Mouse (Mus musculus): ENCODE measurements at regions not wholly inside any gene's neighbourhood (a gene's known extent, or its start where the extent isn't known, plus 50 kb on each side); places are given as distances from the start of the nearest gene placed in this dataset.

DNA sequence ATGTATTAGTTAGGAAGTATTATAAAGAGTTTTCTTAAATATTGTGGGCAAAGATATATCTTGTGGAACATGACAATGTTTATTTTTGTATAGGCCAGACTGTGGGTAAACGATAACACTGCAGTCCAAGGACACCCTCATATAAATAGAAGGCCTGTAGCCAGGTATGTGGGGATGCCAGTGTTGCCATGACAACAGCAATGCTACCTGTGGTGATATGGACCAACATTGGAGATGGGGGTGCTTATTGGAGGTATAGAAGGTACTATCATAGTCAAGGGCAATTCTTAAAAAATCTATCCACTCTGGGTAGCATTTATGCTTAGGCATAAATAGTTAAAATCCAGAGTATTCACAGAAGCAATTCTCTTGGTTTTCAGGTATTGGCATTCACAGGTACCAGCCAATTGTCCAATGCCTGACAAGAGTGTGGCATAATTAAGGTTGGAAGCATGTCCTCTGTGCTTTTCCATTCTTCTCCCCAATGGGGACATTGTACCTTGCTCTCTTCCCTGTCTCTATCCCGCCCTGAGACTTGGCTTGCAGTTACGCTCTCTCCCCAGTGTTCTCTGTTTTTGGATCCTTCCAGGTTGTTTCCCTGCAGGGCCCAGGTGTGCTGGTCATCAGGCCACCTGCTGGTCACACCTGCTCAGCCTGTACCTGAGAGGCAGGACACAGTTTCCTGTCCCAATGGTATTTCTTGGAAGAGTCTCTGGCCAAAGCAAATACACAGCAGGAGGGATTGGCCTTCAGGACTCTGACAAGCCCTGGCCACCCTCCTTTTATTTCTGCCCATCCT lies 146.1 kb upstream of the Astn2 start:
- Histone ChIP-seq H3K27ac (ENCODE audit: low read length) (no peak overlapping the region), H3K36me3 (ENCODE audit: control insufficient read depth, insufficient read depth, low read length) (no peaks in the 10 kb centered on the region), H3K27me3 (ENCODE audit: control insufficient read depth, insufficient read depth, low read depth, low read length) (no peaks in the 10 kb centered on the region), H3K4me2 (ENCODE audit: low read length) (no peak overlapping the region), H3K4me1 (ENCODE audit: control insufficient read depth, insufficient read depth, low read length) (no peaks in the 10 kb centered on the region), H3K9ac (ENCODE audit: low read depth, low read length) (no peak overlapping the region), H3K9me3 (replicated peaks; ENCODE audit: control insufficient read depth, low read length, poor library complexity, severe bottlenecking) (no peaks in the 10 kb centered on the region), H3K4me3 (ENCODE audit: low read depth, low read length) (no peak overlapping the region)
- ATAC-seq = no peak
- 73% methylated on average over 3 of the region's 3 CpGs for WGBS

DNA sequence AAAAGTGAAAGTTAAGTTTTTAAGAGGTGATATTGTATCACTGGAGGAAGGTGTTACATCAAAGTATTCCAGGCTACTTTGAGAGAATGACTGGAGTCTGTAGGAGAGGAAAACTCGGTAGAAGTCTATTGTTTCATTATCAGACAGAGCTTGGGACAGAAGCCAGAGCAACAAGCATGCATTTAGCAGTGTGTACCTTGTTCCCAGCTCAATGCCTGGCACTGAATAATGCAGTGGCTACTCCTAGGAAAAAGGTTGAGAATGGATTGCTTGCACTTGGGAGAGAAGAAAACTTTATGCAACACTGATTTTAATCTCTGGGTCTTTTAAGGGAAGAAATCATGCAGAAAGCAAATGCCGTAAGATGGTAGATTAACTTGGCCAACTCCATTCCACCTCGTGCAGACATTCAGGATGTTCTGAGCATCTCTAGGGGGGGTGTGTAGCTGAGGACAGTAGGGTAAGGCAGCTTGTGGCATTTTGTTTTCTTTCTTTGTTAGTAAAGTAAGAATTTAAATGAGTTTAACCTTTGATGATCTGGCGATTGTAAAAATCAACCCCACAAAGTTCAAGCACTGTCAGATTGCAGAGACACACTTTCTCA lies 138.5 kb upstream of the Astn2 start:
- no peaks in the 10 kb centered on the region for H3K4me1 ChIP-seq (ENCODE audit: control insufficient read depth, insufficient read depth, low read length)
- no peak for ATAC-seq
- no peaks in the 10 kb centered on the region for H3K9me3 ChIP-seq (replicated peaks; ENCODE audit: control insufficient read depth, low read length, poor library complexity, severe bottlenecking)
- H3K4me3 ChIP-seq (ENCODE audit: low read depth, low read length) = no peak overlapping the region
- no peaks in the 10 kb centered on the region for H3K27me3 ChIP-seq (ENCODE audit: control insufficient read depth, insufficient read depth, low read depth, low read length)
- H3K36me3 ChIP-seq (ENCODE audit: control insufficient read depth, insufficient read depth, low read length) = no peaks in the 10 kb centered on the region
- H3K9ac ChIP-seq (ENCODE audit: low read depth, low read length) = no peak overlapping the region
- 29% methylated on average over 4 of the region's 4 CpGs for WGBS
- no peak overlapping the region for H3K4me2 ChIP-seq (ENCODE audit: low read length)
- no peak overlapping the region for H3K27ac ChIP-seq (ENCODE audit: low read length)

DNA sequence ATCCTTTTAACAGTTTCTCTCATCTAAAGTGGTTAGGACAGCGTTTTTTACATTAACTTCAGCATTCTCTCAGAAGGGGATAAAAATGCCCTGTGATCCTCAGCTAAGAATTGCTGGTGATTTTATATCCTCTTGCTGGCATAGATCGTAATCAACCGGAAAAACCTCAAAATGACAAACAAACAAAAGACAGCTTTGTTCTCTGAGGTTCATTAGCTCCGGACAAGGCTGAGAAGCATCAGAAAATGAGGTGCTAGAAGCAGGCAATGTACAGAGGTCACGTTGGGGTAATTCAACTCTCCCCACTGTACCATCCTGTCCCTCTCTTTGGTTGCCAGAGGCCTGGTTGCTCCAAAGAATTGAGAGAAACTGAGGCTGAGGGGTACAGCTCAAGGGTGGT lies 120.0 kb upstream of the Astn2 start:
- Histone ChIP-seq H3K36me3 (ENCODE audit: control insufficient read depth, insufficient read depth, low read length) (no peaks in the 10 kb centered on the region), H3K4me3 (ENCODE audit: low read depth, low read length) (no peak overlapping the region), H3K4me1 (ENCODE audit: control insufficient read depth, insufficient read depth, low read length) (no peaks in the 10 kb centered on the region), H3K27ac (ENCODE audit: low read length) (no peak overlapping the region), H3K27me3 (ENCODE audit: control insufficient read depth, insufficient read depth, low read depth, low read length) (no peaks in the 10 kb centered on the region), H3K9me3 (replicated peaks; ENCODE audit: control insufficient read depth, low read length, poor library complexity, severe bottlenecking) (no peaks in the 10 kb centered on the region), H3K9ac (ENCODE audit: low read depth, low read length) (no peak overlapping the region), H3K4me2 (ENCODE audit: low read length) (no peak overlapping the region)
- 62% methylated on average over 5 of the region's 5 CpGs for WGBS
- no peak for ATAC-seq

DNA sequence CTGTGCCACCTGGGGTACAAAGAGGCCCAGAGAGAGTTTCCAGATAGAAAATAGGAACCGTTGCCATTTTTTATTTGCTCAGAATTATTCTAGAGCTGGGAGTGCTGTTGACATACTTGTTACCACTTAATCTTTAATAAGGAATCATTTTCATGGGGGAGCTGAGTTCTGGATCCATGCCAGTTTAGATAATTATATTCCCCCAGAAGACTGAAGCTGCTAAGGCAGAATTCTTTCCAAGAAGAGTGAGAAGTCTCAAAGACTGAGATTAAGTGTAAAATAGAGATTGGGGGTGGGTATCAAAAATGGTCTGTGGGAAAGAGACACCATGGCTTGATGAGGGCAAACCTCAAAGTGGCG lies 119.5 kb upstream of the Astn2 start:
- Histone ChIP-seq H3K36me3 (ENCODE audit: control insufficient read depth, insufficient read depth, low read length) (no peaks in the 10 kb centered on the region), H3K9me3 (replicated peaks; ENCODE audit: control insufficient read depth, low read length, poor library complexity, severe bottlenecking) (no peaks in the 10 kb centered on the region), H3K9ac (ENCODE audit: low read depth, low read length) (no peak overlapping the region), H3K4me3 (ENCODE audit: low read depth, low read length) (no peak overlapping the region), H3K27ac (ENCODE audit: low read length) (0 out of 2 replicates have a peak overlapping the region, but pooled peaks have one; percentile 19), H3K27me3 (ENCODE audit: control insufficient read depth, insufficient read depth, low read depth, low read length) (no peaks in the 10 kb centered on the region), H3K4me1 (ENCODE audit: control insufficient read depth, insufficient read depth, low read length) (no peaks in the 10 kb centered on the region), H3K4me2 (ENCODE audit: low read length) (no peak overlapping the region)
- 64% methylated on average over 2 of the region's 2 CpGs for WGBS
- 0 out of 2 replicates have a peak, but pooled peaks have one; percentile 4 for ATAC-seq

DNA sequence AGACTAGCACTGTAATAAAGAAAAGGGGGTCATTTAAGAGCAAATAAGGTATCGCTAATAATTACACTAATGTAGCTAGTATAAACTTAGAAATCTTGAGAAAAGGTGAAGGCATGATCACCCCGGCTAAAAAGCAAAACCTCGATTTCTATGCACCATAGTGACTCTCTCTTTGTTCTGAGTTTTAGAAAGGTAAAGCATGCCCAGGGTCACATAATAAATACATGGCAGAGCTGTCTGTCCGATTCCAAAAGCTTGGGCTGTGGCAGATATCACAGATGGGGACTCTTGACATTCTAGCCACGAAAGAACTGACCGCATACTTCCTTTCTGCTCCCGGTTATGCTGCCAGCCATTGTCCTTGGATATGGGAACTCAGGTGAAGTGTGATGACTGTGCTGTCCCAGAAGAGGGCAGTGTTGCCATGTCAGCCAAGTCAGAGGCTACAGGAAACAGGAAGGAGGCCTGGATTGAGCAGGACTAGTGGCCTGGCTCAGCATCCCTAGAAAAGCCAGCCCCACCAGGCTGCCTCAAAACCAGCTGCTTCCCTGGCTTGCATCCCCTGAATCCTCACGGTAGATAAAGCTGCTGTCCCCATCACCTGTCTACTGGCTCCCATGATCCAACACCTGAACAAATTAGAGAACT lies 119.0 kb upstream of the Astn2 start:
- Histone ChIP-seq H3K27ac (ENCODE audit: low read length) (0 out of 2 replicates have a peak overlapping the region, but pooled peaks have one; percentile 19), H3K4me3 (ENCODE audit: low read depth, low read length) (no peak overlapping the region), H3K4me1 (ENCODE audit: control insufficient read depth, insufficient read depth, low read length) (no peaks in the 10 kb centered on the region), H3K36me3 (ENCODE audit: control insufficient read depth, insufficient read depth, low read length) (no peaks in the 10 kb centered on the region), H3K4me2 (ENCODE audit: low read length) (no peak overlapping the region), H3K9me3 (replicated peaks; ENCODE audit: control insufficient read depth, low read length, poor library complexity, severe bottlenecking) (no peaks in the 10 kb centered on the region), H3K27me3 (ENCODE audit: control insufficient read depth, insufficient read depth, low read depth, low read length) (no peaks in the 10 kb centered on the region), H3K9ac (ENCODE audit: low read depth, low read length) (no peak overlapping the region)
- peak; percentile 82 for ATAC-seq
- WGBS = 38% methylated on average over 8 of the region's 8 CpGs

DNA sequence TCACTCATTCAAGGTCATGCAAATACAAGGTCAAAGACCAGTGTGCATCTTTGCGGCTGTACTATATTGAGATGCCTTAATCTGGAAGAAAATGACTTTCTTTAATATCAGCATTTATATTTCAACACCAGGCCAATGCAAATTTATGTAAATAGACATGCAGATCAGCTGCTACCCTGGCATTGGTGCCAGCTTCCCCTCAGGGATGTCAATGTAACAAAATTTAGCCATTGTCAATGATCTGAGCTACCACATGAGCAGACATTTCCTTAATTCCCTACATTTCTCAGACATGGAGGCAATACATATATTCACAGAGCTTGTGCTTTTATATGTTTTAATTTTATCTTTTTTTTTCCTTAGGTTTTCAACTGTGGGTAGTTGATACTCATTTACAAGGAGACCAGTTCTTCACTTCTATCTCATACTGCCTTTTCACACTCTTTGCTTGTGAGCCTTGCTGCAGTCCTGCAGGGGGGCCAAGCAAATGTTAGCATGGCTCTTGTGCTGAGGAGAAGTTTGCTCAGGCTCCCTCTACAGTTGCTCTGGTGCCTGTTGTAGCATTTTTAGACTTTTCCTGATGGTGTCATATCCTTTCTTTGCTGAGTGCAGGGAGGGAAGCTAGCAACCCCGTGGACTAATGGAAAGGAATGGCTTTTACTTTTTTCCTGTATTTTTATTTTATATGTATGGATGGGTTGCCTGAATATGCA lies 117.8 kb upstream of the Astn2 start:
- WGBS = 65% methylated on average over 2 of the region's 2 CpGs
- H3K9ac ChIP-seq (ENCODE audit: low read depth, low read length) = no peak overlapping the region
- no peaks in the 10 kb centered on the region for H3K27me3 ChIP-seq (ENCODE audit: control insufficient read depth, insufficient read depth, low read depth, low read length)
- no peaks in the 10 kb centered on the region for H3K36me3 ChIP-seq (ENCODE audit: control insufficient read depth, insufficient read depth, low read length)
- no peak overlapping the region for H3K4me3 ChIP-seq (ENCODE audit: low read depth, low read length)
- no peak overlapping the region for H3K27ac ChIP-seq (ENCODE audit: low read length)
- no peak overlapping the region for H3K4me2 ChIP-seq (ENCODE audit: low read length)
- no peaks in the 10 kb centered on the region for H3K9me3 ChIP-seq (replicated peaks; ENCODE audit: control insufficient read depth, low read length, poor library complexity, severe bottlenecking)
- ATAC-seq = 0 out of 2 replicates have a peak, but pooled peaks have one; percentile 25
- H3K4me1 ChIP-seq (ENCODE audit: control insufficient read depth, insufficient read depth, low read length) = no peaks in the 10 kb centered on the region

DNA sequence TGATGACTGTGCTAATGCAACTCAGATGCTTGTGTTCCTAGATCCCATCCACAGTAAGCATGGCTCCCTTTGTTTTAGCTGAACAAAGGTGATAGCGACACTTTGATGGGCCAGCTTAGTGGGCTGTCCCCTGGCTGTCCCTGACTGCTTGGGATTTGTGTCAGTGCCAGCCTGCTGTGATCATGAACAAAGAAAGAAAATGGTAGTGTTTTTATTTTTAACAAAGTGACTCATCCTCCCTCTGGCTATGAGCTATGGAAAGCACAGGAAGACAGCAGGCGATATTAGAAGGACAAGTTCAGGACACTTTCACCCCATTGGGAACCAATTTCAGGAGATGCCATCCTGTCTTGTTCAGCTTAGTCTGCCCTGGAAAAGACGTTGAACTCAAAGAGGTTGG lies 116.4 kb upstream of the Astn2 start:
- Histone ChIP-seq H3K4me2 (ENCODE audit: low read length) (no peak overlapping the region), H3K27me3 (ENCODE audit: control insufficient read depth, insufficient read depth, low read depth, low read length) (no peaks in the 10 kb centered on the region), H3K4me1 (ENCODE audit: control insufficient read depth, insufficient read depth, low read length) (no peaks in the 10 kb centered on the region), H3K4me3 (ENCODE audit: low read depth, low read length) (no peak overlapping the region), H3K9me3 (replicated peaks; ENCODE audit: control insufficient read depth, low read length, poor library complexity, severe bottlenecking) (no peaks in the 10 kb centered on the region), H3K27ac (ENCODE audit: low read length) (no peak overlapping the region), H3K9ac (ENCODE audit: low read depth, low read length) (no peak overlapping the region), H3K36me3 (ENCODE audit: control insufficient read depth, insufficient read depth, low read length) (no peaks in the 10 kb centered on the region)
- no peak for ATAC-seq
- 72% methylated on average over 3 of the region's 3 CpGs for WGBS

DNA sequence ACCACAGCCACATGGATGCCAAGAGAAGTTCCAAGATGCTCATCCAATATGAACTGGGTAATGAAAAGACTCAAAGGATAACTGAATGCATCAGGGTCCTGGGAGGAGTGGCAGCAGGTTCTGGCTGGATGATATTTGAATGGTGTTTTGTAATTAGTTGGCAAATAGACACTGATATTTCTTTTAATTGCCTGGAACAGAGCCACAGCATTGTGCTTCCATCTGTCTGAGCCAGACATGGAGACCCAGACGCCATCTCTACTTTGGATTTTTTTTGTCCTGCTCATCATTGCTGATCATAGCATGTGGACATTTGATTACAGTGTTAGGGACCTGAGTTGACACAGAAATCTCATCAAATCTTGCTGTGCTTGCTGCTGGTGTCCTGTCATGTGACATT lies 111.4 kb upstream of the Astn2 start:
- Histone ChIP-seq H3K9ac (ENCODE audit: low read depth, low read length) (no peak overlapping the region), H3K4me3 (ENCODE audit: low read depth, low read length) (no peak overlapping the region), H3K36me3 (ENCODE audit: control insufficient read depth, insufficient read depth, low read length) (no peaks in the 10 kb centered on the region), H3K9me3 (replicated peaks; ENCODE audit: control insufficient read depth, low read length, poor library complexity, severe bottlenecking) (no peaks in the 10 kb centered on the region), H3K27ac (ENCODE audit: low read length) (no peak overlapping the region), H3K27me3 (ENCODE audit: control insufficient read depth, insufficient read depth, low read depth, low read length) (no peaks in the 10 kb centered on the region), H3K4me1 (ENCODE audit: control insufficient read depth, insufficient read depth, low read length) (no peaks in the 10 kb centered on the region), H3K4me2 (ENCODE audit: low read length) (no peak overlapping the region)
- ATAC-seq = no peak
- WGBS = 64% methylated on average over 1 of the region's 1 CpGs
